Mouse (Mus musculus): ENCODE results near the gene Itpr1.

Gene Itpr1

GRCm38 (mm10) chr6:108434816-108435215 lies 221.9 kb downstream of the Itpr1 start:
- CTCF ChIA-PET: no interaction called here

DNA sequence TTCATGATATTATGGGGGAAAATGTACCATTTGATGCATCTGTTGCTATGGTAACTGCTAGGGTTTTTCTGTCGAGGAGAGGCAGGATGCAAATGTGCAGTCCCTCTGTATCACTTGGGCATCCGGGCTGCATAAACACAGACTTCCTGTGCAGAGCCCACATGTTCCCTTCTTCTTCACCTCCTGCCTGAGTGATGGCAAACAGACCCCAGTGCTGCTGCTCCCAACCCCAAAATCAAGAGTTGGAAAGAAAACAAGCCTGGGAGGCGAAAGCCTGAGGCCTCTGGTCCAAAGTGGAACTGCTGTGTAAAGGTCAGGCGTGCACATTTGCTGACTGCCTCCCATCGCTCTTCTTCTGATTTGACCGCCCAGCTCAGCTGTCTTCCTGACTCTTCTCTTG lies 222.6 kb downstream of the Itpr1 start:
- CTCF ChIA-PET: no interaction called here

GRCm38 (mm10) chr6:108436608-108437007 lies 223.7 kb downstream of the Itpr1 start:
- CTCF ChIA-PET: no interaction called here

GRCm38 (mm10) chr6:108441290-108441689 lies 228.4 kb downstream of the Itpr1 start:
- CTCF ChIA-PET: no interaction called here

GRCm38 (mm10) chr6:108442291-108442690 lies 229.4 kb downstream of the Itpr1 start:
- CTCF ChIA-PET: no interaction called here

DNA sequence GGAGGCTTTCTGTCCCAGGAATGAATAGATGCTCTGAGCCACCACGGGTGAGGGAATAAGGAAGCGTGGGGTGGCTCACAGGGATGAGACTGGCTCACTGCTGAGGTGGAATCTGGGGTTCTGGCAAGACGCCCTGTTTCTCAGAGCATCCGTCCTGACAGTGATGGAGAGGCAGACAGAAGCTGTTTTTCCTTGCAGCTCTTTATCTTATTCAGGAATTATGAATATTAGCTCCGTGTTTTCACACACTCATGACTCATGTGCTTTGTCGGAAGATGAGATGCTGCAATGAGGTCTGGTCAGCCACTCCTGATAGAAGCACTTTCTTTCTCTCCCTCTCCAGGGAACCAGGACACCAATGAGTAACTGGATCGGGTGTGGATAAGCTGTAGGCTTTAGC lies 231.5 kb downstream of the Itpr1 start:
- CTCF ChIA-PET: no interaction called here

DNA sequence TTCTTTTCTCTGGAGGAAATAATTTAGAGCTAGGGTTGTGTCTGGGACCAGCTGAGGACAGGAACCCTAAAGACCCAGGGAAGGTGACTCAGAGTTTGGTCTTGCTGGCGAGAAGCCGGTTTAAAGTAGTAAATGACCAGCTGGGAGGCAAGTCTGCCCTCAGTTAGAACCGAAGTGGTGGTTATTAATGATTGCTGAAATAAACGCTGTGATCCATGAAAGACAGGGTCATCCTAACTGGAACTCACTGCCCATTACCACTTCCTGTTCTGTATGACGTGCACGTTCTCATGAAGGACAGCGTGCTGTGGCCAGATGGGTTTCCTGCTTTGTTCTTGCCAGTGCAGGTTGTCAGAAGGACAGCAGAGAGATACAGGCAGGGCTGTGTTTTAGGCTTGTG lies 232.1 kb downstream of the Itpr1 start:
- CTCF ChIA-PET: no interaction called here

GRCm38 (mm10) chr6:108446766-108447165 lies 233.9 kb downstream of the Itpr1 start:
- CTCF ChIA-PET: no interaction called here

GRCm38 (mm10) chr6:108447179-108447845 lies 234.4 kb downstream of the Itpr1 start:
- CTCF ChIA-PET: no interaction called here

- CTCF ChIA-PET: no interaction called here
Observed at GRCm38 (mm10) chr6:108448016-108448735, 235.3 kb downstream of the Itpr1 start.

DNA sequence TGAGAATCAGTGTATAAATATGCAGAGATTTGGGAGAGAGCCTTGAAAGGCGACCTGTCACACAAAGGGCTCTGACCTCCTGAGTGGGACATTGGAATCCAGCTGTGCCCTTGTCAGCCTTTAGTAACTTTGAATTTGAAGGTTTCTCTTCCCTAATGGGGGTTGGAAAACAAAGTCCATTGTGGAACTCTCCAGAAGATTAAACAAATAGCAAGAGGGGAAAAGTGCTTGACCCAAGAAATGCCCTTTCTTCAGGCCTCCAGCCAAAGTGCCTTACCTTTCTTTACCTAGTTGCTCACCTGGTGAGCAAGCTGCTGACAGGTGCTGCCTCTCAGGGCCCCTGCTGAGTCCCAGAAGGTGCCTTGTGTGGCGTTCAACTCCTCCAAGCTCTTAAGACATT lies 236.0 kb downstream of the Itpr1 start:
- CTCF ChIA-PET: interaction anchor here (0.7 kb wide), 2 partner anchors 14 to 147 kb away, joined by 3 read pairs; no protein-coding TSS in a partner anchor

DNA sequence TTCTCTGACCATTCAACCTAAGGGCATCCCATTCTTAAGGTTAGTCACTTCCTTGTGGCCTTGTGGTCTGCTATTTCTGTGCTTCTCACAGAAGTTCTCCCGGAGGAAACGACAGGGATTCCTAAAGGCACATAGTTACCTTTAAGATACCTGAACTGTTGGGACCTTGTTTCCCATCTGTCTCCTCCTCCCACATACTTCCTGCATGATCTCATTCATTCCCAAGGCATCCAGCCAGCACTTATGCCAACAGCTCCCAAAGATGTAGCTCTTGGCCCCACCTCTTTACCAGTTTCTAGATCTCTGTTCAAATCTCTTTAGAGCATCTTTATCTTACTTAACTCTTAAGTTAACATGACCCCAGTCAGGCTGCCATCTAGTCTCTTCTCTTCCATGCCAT lies 238.6 kb downstream of the Itpr1 start:
- CTCF ChIA-PET: no interaction called here

DNA sequence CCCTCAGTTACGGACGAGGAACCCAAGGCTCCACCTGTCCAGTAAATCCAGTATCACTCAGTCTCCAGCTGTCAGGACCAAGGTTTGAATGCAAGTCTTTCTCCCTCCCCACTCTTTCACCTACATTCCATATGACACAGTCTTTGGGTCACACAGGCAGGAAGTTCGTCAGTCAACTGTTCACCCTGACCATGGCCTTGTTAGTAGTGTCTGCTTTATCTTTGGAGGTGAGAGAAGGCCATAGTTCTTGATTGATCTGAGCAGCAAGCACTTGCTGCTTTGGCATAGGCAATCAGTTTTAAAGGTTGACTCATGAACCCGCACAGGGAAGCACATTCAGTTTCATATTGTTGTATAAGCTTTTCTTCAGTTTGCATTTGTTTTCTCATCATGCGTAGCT lies 240.7 kb downstream of the Itpr1 start:
- CTCF ChIA-PET: no interaction called here

DNA sequence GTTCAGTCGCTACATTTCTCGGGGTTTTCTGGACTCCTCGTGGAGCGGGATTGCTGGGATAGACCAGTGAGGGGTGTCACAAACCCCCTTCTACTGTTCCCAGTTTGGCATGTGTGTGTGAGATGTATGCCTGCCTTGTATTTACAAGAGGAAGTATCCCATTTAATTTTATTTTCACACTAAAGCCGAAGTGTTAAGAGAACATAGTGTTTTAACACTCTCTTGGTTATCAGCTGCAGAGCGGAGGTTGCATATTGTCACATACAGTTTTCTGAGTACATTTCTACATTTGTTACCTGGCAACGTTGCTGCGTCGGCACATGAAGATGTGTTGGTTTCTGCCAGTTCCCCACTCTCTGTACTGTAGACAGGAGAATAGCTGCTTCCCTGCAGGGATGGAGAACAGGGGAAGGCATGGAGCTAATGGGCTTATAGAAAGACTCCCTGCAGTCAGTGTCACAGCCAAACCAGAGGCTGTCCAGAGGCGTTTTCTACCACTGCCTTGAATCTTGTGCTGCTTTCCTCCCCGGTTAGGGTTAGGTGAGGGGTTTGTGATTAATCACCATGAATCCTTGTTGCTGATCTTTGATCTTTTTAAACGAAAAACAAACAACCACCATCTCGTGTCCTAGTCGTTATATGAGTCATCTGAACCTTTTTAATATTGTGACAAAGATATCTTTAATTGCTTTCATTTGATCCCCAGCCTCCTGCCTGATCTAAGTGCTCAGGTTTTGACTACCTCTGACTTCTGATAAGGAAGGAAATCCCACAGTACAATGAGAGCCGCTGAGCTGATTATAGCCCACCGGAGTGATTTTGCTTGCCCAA lies 241.4 kb downstream of the Itpr1 start:
- CTCF ChIA-PET: no interaction called here

GRCm38 (mm10) chr6:108454979-108455836 lies 242.3 kb downstream of the Itpr1 start:
- CTCF ChIA-PET: interaction anchor here (0.6 kb wide), 1 partner anchor 254 kb away, joined by 4 read pairs; no protein-coding TSS in a partner anchor

GRCm38 (mm10) chr6:108456231-108457062 lies 243.6 kb downstream of the Itpr1 start:
- CTCF ChIA-PET: no interaction called here

DNA sequence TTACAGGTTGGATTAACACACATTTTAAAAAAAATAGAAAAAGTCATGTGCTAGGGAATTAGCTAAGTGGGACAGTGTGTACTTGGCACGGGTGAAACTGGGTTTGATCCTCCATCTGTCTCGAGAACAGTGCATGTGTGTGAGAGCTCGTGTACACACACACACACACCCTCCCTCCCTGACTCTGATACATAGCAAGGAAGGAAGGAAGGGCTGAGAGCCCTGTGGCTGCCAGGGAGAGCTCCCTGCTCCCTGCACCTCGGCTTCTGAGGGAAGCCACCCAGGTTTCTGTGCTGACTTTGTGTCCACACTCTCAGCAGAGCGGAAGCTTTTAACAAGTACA lies 244.1 kb downstream of the Itpr1 start:
- CTCF ChIA-PET: no interaction called here

GRCm38 (mm10) chr6:108457516-108458181 lies 244.8 kb downstream of the Itpr1 start:
- CTCF ChIA-PET: no interaction called here

GRCm38 (mm10) chr6:108458182-108458571 lies 245.3 kb downstream of the Itpr1 start:
- CTCF ChIA-PET: no interaction called here

DNA sequence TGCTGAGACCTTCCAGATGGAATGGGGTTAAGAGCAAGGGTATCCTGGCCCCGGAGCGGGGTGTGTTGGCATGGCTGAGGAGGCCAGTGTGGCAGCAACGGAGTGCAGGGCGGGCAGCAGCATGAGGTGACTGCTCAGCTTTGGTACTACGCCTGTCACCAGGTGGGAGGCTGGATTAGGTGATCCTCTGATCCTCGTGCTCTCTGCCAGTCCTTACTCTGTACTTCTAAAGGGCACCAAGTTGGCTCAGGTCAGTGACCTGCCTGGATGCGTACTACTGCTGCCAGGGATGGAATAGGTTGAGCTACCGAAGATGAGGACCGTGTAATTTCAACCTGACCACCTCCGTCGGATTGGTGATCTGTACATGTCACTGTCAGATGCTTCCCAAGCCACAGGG lies 245.9 kb downstream of the Itpr1 start:
- CTCF ChIA-PET: no interaction called here

All from spleen, embryonic (tissue).